Mouse (Mus musculus) limb, embryonic 11.5 days (tissue): ENCODE measurements around the gene Aloxe3. TPM values are rescaled to one million over a fixed set of nuclear protein-coding genes. Genes with fewer than 3 reads are reported as not detected.
A peak's percentile ranks its signal among the peaks of the same experiment; 100 is the strongest.

Experiments
- ATAC-seq: fragments of 200-750 bp; cut with Nextera tagmentation; 2 replicates; pipeline ENCODE4 v1.8.0; 2017; ENCODE audit warnings: low read depth; ENCODE audit not compliant: insufficient number of reproducible peaks, low FRiP score, low TSS enrichment
- DNase-seq: peaks from one replicate; pipeline ENCODE4 v3.0.0-alpha.2; 2015; ENCODE audit warnings: low spot score
- H3K27ac ChIP-seq: fragments of 300-500 bp; sonication (generic); replicated peaks from 2 replicates; pipeline ENCODE4 v1.5.1; 2014; ENCODE audit warnings: low read depth, mild to moderate bottlenecking, low read length
- H3K27me3 ChIP-seq: fragments of 300-500 bp; sonication (generic); 2 replicates; pipeline ENCODE4 v1.6.1; 2014; ENCODE audit warnings: mild to moderate bottlenecking, low read length, mixed read lengths; ENCODE audit not compliant: control insufficient read depth, insufficient read depth
- H3K36me3 ChIP-seq: fragments of 300-500 bp; sonication (generic); 2 replicates; pipeline ENCODE4 v1.6.1; 2014; ENCODE audit warnings: mild to moderate bottlenecking, low read length, moderate library complexity, mixed read lengths; ENCODE audit not compliant: control insufficient read depth, insufficient read depth
- H3K4me1 ChIP-seq: fragments of 300-500 bp; sonication (generic); 2 replicates; pipeline ENCODE4 v1.6.1; 2014; ENCODE audit warnings: low read length, mixed read lengths; ENCODE audit not compliant: control insufficient read depth, insufficient read depth
- H3K4me2 ChIP-seq: fragments of 300-500 bp; sonication (generic); 2 replicates; pipeline ENCODE4 v1.6.1; 2014; ENCODE audit warnings: low read depth, mild to moderate bottlenecking, moderate library complexity; ENCODE audit not compliant: severe bottlenecking
- H3K4me3 ChIP-seq: fragments of 300-500 bp; sonication (generic); 2 replicates; pipeline ENCODE4 v1.5.1; 2014; ENCODE audit warnings: low read depth, low read length
- H3K9ac ChIP-seq: fragments of 300-500 bp; sonication (generic); 2 replicates; pipeline ENCODE4 v1.6.1; 2014; ENCODE audit warnings: mild to moderate bottlenecking, low read length
- H3K9me3 ChIP-seq: fragments of 300-500 bp; sonication (generic); 2 replicates; pipeline ENCODE4 v1.6.1; 2016; ENCODE audit warnings: low read length; ENCODE audit not compliant: control insufficient read depth
- WGBS: fragments of 180-500 bp; shearing (Covaris S2); extraction: QIAGEN DNeasy Blood & Tissue Kit; methylation state at CpG from one replicate; pipeline ENCODE4 v1.1.7; 2014; 5-methylcytosine and 5-hydroxymethylcytosine counted together
- polyA plus RNA-seq: library from polyadenylated mRNA; unstranded; fragments of >200 nt; fragmentation: Nextera tagmentation; extraction: Ambion mirVana; gene quantifications from 2 replicates; pipeline ENCODE4 v1.2.1, GENCODE M21; 2014

Aloxe3 gene
- polyA plus RNA-seq, 1 experiment from 2014 or later = 0.25 TPM

DNA sequence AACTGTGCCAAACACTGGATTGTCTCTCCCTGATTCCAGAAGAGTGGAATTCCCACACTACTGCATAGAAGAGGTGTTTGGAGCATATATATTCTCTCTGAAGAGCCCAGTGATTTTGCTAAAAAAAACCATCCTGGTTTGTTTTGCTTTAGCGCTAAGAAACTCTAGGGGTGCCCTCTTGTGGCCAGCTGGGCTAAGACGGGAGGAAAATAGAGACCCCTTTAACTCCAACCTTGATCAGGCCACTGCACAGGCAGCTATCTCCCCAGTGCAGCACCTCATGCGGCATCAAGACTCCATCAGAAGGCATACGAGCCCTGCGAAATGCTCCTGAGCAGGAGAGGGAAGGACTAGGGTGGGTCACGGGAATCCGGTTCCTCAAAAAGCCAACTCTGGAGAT is 24.7 kb downstream of the Aloxe3 start:
- DNase-seq (peak; percentile 79), ATAC-seq (no peak)
- no peaks in the 10 kb centered on the region for H3K4me1 ChIP-seq
- no peak overlapping the region; the same call in 1 of the 2 replicates for H3K9ac ChIP-seq
- no peak overlapping the region for H3K27ac ChIP-seq
- WGBS = 7% methylated on average over 7 of the region's 7 CpGs
- no peaks in the 10 kb centered on the region for H3K9me3 ChIP-seq
- peak overlapping the region; percentile 39 for H3K4me2 ChIP-seq
- H3K36me3 ChIP-seq = no peaks in the 10 kb centered on the region
- peaks cover 2% of the 10 kb centered on the region; the same call in 1 of the 2 replicates for H3K27me3 ChIP-seq
- no peak overlapping the region; the same call in 1 of the 2 replicates for H3K4me3 ChIP-seq

DNA sequence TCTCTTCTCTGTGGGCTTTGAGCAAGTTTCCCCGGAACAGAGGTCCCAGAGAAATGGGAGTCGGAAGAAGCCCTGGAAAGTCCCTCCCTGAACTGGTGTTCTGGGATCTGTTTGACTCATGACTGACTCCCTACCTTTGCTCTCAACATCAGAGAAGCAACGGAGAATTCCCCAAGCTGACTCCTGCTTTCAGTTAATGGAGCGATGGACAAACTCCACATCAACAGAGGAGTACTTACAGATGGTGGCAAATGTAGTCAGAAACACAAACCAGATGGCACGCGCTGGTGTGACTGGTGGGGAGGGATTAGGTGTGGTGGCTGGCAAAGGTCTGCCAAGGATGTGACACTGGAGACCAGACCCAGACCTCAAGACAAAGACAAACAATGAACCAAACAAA is 25.3 kb downstream of the Aloxe3 start:
- Histone ChIP-seq H3K27me3 (peaks cover 4% of the 10 kb centered on the region; the same call in 1 of the 2 replicates), H3K4me2 (peak overlapping the region; percentile 39), H3K27ac (no peak overlapping the region), H3K36me3 (no peaks in the 10 kb centered on the region), H3K9ac (peak overlapping the region; percentile 3; the same call in 1 of the 2 replicates), H3K9me3 (no peaks in the 10 kb centered on the region), H3K4me1 (no peaks in the 10 kb centered on the region), H3K4me3 (no peak overlapping the region; the same call in 1 of the 2 replicates)
- WGBS = 35% methylated on average over 6 of the region's 6 CpGs
- DNase-seq (peak; percentile 53), ATAC-seq (no peak)

DNA sequence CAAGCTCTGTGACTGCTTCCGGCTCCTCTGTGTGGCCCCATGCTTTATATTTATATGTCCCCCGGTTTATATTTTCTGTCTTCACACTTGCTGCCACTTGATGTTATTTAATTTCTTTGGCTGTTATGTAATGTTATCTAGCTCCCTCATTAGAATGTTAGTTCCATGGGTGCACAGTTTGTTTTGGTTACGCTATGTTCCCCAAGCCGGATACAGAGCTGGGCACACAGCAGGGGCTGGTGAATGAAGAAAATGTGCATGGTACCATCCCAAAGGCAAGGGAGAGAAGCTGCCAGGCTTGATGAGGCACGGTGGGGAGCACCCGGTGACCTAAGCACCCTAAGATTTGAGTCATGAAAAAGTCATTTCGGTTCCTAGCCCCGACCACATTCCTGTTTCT is 28.1 kb downstream of the Aloxe3 start:
- ATAC-seq (no peak), DNase-seq (no peak)
- H3K27ac ChIP-seq = no peak overlapping the region
- no peak overlapping the region for H3K4me3 ChIP-seq
- no peak overlapping the region for H3K4me2 ChIP-seq
- no peaks in the 10 kb centered on the region for H3K9me3 ChIP-seq
- H3K27me3 ChIP-seq = peaks cover 22% of the 10 kb centered on the region
- no peak overlapping the region for H3K9ac ChIP-seq
- whole genome bisulfite sequencing = 84% methylated on average over 8 of the region's 8 CpGs
- H3K36me3 ChIP-seq = no peaks in the 10 kb centered on the region
- peaks cover 2% of the 10 kb centered on the region; the same call in 1 of the 2 replicates for H3K4me1 ChIP-seq

DNA sequence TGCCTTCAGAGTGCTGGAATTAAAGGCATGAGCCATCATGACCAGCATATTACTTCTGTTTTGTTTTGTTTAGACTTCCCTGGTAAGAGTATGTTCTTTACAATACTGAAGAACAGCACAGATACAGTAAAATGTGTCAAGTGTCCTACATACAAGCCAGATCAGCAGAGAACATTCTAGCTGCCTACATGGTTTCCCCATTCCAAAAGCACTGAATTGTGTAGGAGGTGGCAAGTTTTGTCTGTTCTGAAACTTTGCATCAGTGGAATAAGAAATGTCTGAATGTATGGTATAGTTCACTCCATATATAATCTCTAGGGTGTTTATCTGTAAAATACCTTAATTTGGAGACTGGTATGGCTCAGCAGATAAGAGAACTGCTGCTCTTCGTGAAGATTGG is 29.7 kb downstream of the Aloxe3 start:
- H3K36me3 ChIP-seq = no peaks in the 10 kb centered on the region
- 58% methylated on average over 1 of the region's 1 CpGs for WGBS
- no peak overlapping the region for H3K9ac ChIP-seq
- peaks cover 2% of the 10 kb centered on the region; the same call in 1 of the 2 replicates for H3K4me1 ChIP-seq
- no peak for DNase-seq
- peaks cover 22% of the 10 kb centered on the region for H3K27me3 ChIP-seq
- no peak overlapping the region for H3K27ac ChIP-seq
- ATAC-seq = no peak
- H3K9me3 ChIP-seq = no peaks in the 10 kb centered on the region
- no peak overlapping the region for H3K4me2 ChIP-seq
- no peak overlapping the region for H3K4me3 ChIP-seq

DNA sequence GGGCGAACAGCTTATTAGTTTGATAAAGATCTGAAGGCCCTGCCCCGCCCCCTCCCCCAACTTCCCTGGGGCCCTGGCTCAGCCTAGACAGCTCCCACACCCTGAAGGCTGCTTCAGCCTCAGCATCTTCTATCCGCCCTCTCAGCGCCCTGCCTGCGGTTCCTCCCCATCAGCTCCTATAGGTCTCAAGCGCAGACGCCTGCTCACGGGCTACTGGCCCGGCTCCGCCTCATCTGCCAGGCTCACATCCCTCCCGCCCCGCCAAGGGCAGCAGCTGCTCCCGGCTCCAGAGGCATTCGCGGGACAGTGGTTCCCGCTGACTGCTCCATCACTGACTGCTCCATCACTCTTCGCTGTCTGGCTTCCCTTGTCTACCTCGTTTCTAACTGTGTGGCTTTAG is 31.1 kb downstream of the Aloxe3 start, which contains the start of gene Alox12b:
Alox12b (plus strand) TSS at position 190 of the 400 bp plus-strand sequence.
- Histone ChIP-seq H3K36me3 (no peaks in the 10 kb centered on the region), H3K4me3 (peak within 1 kb of the TSS; percentile 11; the same call in 1 of the 2 replicates), H3K9ac (0 out of 2 replicates have a peak within 1 kb of the TSS, but pooled peaks have one; percentile 27), H3K27me3 (peaks cover 22% of the 10 kb centered on the region), H3K4me2 (peak within 1 kb of the TSS; percentile 34), H3K27ac (no peak within 1 kb of the TSS), H3K9me3 (no peaks in the 10 kb centered on the region), H3K4me1 (peaks cover 2% of the 10 kb centered on the region; the same call in 1 of the 2 replicates)
- no peak for ATAC-seq
- DNase-seq = peak; percentile 60
- WGBS = 3% methylated on average over 18 of the region's 18 CpGs

DNA sequence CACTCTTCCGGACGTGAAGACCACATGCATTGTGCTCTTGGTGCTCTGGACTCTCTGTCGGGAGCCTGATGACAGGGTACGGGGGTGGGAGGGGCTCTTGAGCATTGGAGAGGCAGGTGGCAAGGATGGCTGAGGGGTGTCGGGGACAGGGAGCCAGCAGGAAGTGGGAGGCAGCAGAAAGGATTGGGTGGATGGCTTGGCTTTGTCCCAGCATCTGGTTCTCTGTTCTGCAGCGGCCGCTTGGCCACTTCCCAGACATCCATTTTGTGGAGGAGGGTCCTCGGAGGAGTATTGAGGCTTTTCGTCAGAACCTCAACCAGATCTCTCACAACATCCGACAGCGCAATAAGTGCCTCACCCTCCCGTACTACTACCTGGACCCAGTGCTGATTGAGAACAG is 43.6 kb downstream of the Aloxe3 start:
- Histone ChIP-seq H3K9ac (no peak overlapping the region), H3K27me3 (0 out of 2 replicates have a peak, but pooled peaks cover 4% of the 10 kb centered on the region), H3K4me3 (no peak overlapping the region), H3K36me3 (no peaks in the 10 kb centered on the region), H3K27ac (no peak overlapping the region), H3K4me2 (no peak overlapping the region), H3K9me3 (no peaks in the 10 kb centered on the region), H3K4me1 (no peaks in the 10 kb centered on the region)
- DNase-seq = no peak
- no peak for ATAC-seq
- WGBS = 86% methylated on average over 12 of the region's 12 CpGs

DNA sequence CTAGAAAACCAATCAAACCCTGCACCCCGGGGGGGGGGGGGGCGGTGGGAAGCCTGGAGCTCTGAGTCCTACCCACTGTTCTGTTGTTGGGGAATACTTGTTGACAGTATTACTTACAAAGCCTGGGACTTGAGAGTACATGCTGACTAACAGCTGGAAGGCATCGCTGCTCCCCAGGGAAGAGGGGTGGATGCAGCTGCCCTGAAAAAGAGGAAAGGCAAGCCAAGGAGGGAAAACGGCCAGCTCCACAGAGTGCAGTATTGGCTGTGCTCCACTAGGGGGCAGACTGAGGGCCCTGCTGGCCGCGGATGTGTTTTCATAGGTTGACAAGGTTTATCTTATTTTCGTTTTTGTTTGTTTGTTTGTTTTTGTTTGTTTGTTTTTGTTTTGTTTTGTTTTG is 45.9 kb downstream of the Aloxe3 start:
- no peak for ATAC-seq
- Histone ChIP-seq H3K4me2 (no peak overlapping the region), H3K4me3 (no peak overlapping the region), H3K36me3 (no peaks in the 10 kb centered on the region), H3K27me3 (no peaks in the 10 kb centered on the region), H3K27ac (no peak overlapping the region), H3K9ac (no peak overlapping the region), H3K9me3 (no peaks in the 10 kb centered on the region), H3K4me1 (no peaks in the 10 kb centered on the region)
- DNase-seq = peak; percentile 70
- 33% methylated on average over 7 of the region's 7 CpGs for WGBS

DNA sequence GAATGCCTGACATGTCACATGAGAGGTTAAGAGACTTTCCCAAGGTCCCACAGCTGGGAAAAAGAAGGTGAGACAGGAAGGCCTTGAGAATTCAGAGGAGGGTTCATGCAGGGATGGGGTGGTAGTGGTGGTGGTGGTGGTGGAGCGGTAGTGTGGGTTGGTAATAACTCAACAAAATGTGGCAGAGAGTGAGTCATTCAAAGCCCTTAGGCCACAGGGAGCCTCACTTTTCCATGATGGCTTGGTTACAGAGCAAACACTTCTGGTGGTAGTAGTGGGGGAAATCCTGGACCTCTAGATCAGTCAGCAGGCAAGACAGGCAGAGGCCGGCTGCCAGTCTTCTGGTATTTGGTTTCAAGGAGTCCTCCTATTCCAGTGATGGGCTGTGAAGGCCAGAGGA is 46.9 kb downstream of the Aloxe3 start:
- Histone ChIP-seq H3K4me1 (no peaks in the 10 kb centered on the region), H3K9me3 (no peaks in the 10 kb centered on the region), H3K36me3 (no peaks in the 10 kb centered on the region), H3K27me3 (no peaks in the 10 kb centered on the region), H3K4me2 (no peak overlapping the region), H3K9ac (no peak overlapping the region), H3K4me3 (no peak overlapping the region), H3K27ac (no peak overlapping the region)
- DNase-seq (no peak), ATAC-seq (no peak)
- WGBS = 93% methylated on average over 2 of the region's 2 CpGs

DNA sequence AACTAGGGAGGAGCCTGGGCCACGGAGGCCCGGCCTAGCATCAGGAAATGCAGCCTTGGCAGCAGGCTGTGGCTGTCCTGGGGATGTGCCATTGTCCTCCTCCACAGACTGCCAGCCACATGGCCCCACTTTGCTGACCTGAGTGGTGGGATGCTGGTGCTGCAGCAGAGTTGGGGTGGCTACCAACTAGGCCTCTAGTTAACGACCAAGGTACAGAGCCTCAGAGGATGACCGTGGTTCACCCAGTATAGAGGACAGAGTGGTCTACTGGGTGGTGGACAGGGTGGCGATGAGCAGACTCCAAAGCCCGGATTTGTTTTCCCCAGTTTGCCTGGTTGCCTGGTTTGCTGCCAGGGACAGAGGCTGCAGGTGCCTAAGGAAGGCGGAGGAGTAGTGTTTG is 49.0 kb downstream of the Aloxe3 start:
- no peak for DNase-seq
- H3K27me3 ChIP-seq = no peaks in the 10 kb centered on the region
- WGBS = 91% methylated on average over 7 of the region's 7 CpGs
- no peaks in the 10 kb centered on the region for H3K9me3 ChIP-seq
- H3K36me3 ChIP-seq = no peaks in the 10 kb centered on the region
- ATAC-seq = no peak
- no peak overlapping the region for H3K27ac ChIP-seq
- H3K4me2 ChIP-seq = no peak overlapping the region
- no peak overlapping the region for H3K9ac ChIP-seq
- no peak overlapping the region for H3K4me3 ChIP-seq
- H3K4me1 ChIP-seq = no peaks in the 10 kb centered on the region
